33 mouse cellular contexts compared by ENCODE assay signal in the genomic region with DNA sequence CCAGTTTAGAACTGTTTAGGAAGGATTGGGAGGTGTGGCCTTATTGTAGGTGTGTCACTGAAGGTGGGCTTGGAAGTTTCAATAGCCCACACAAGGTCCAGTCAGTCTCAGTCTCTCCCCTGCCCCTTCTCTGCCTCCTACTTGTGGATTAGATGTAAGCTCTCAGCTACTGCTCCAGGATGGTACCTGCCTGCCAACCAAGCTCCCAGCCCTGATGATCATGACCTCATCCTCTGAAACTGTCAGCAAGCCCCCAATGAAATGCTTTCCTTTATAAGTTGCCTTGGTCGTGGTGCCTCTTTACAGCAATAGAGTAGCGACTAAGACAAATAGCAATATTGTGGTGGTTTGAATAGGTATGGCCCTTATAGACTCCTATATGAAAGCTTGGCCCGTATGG. TPM values are rescaled to one million over a fixed set of nuclear protein-coding genes. Genes with fewer than 3 reads are reported as not detected.
"Had no signal": no experiment of that assay in that cellular context is flagged by ENCODE, and none has a peak within 500 bp of the region (broad histone marks: within the 10 kb centered on the region; RNA-seq: fewer than 3 reads in every experiment).

No protein-coding gene starts in this region.

- H3K27me3 ChIP-seq: heart, embryonic 12.5 days; heart, embryonic 13.5 days; heart, embryonic 15.5 days; hindbrain, embryonic 12.5 days; hindbrain, embryonic 13.5 days; hindbrain, embryonic 15.5 days; intestine, embryonic 15.5 days; kidney, embryonic 15.5 days had no signal

- H3K9ac ChIP-seq: heart, embryonic 12.5 days; heart, embryonic 13.5 days; heart, embryonic 15.5 days; hindbrain, embryonic 12.5 days; hindbrain, embryonic 13.5 days; hindbrain, embryonic 14.5 days; hindbrain, embryonic 15.5 days; intestine, embryonic 15.5 days; kidney, embryonic 15.5 days had no signal

- H3K4me2 ChIP-seq: heart, embryonic 12.5 days; heart, embryonic 13.5 days; heart, embryonic 15.5 days; hindbrain, embryonic 12.5 days; hindbrain, embryonic 13.5 days; hindbrain, embryonic 14.5 days; hindbrain, embryonic 15.5 days; intestine, embryonic 15.5 days; kidney, embryonic 15.5 days had no signal

- ATAC-seq: hindbrain, embryonic 16.5 days; hindbrain, postnatal 0 days; inflammation-experienced regulatory T-cells, adult 6 months; intestine, embryonic 15.5 days; intestine, embryonic 16.5 days; intestine, postnatal 0 days had no signal

- DNase-seq: heart, postnatal 14 days; heart, postnatal 36 days; heart, postnatal 4 days; kidney, adult 11 months; kidney, adult 18-20 months; kidney, adult 2 months; kidney, adult 8-10 months; kidney, adult 9 months; kidney, postnatal 10 days; kidney, postnatal 14 days; kidney, postnatal 25 days; kidney, postnatal 36 days; kidney, postnatal 4 days; layer of hippocampus, adult 9-11 months; layer of hippocampus, postnatal 36 days had no signal

- H3K4me3 ChIP-seq: heart, embryonic 12.5 days; heart, embryonic 13.5 days; heart, embryonic 15.5 days; hindbrain, embryonic 10.5 days; hindbrain, embryonic 12.5 days; hindbrain, embryonic 13.5 days; hindbrain, embryonic 15.5 days; intestine, embryonic 15.5 days; kidney, embryonic 15.5 days; layer of hippocampus, adult 2 months; left cerebral cortex, adult 2 months had no signal

- H3K36me3 ChIP-seq: heart, embryonic 12.5 days; heart, embryonic 13.5 days; heart, embryonic 15.5 days; hindbrain, embryonic 10.5 days; hindbrain, embryonic 12.5 days; hindbrain, embryonic 13.5 days; hindbrain, embryonic 15.5 days; intestine, embryonic 15.5 days; kidney, embryonic 15.5 days had no signal

- H3K27ac ChIP-seq: heart, embryonic 13.5 days; heart, embryonic 15.5 days; hindbrain, embryonic 10.5 days; hindbrain, embryonic 12.5 days; hindbrain, embryonic 13.5 days; hindbrain, embryonic 14.5 days; hindbrain, embryonic 15.5 days; hindbrain, postnatal 0 days; intestine, embryonic 15.5 days; kidney, embryonic 15.5 days; kidney, postnatal 0 days; layer of hippocampus, adult 2 months; left cerebral cortex, adult 2 months had no signal

- H3K9me3 ChIP-seq: heart, embryonic 12.5 days; heart, embryonic 13.5 days; heart, embryonic 15.5 days; hindbrain, embryonic 12.5 days; hindbrain, embryonic 13.5 days; hindbrain, embryonic 15.5 days; intestine, embryonic 15.5 days; kidney, embryonic 15.5 days had no signal

RNA-seq across cellular contexts. Expression of gene Cmbl, which starts 26.8 kb away (rescaled TPM):
- polyA plus RNA-seq: inflammation-experienced regulatory T-cells, adult 6 months had no signal
